Mouse (Mus musculus): ENCODE measurements around the gene Dennd5b.

DNA sequence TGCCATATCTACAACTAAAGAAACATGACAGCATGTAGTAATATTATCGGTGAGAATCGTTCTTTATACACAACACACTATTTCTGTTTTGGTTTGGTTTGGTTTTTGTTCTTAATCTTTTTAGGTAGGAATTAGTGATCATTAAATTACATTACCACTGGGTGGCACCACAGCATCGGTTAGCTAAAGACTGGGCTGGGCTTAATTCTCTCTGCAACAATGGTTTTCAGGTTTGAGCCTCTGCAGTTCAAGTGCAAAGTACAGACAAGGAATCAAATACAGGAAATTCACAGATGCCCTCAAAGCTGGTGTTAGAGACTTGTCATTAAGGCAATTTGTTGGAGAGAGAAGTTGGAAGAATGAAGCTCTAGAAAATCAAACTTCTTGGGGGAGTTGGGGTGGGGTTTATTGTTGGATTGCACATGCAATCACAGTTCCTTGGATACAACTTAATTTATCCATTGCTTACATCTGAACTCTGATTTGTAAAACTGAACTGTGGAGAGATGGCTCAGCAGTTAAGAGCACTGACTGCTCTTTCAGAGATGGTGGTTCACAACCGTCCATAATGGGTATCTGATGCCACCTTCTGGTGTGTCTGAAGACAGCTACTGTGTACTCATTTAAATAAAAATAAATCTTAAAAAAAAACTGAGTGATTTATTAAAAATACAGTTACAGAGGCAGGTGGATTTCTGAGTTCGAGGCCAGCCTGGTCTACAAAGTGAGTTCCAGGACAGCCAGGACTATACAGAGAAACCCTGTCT lies 31.0 kb upstream of the Dennd5b start:
- peak; percentile 70 for TF ChIP-seq CTCF (IDR thresholded peaks at IDR 0.05; ENCODE audit: low read depth)
- no peak for TF ChIP-seq EP300 (IDR thresholded peaks at IDR 0.05; ENCODE audit: low read depth)

All from liver, embryonic 14.5 days (tissue).